8 mouse cellular contexts compared by ENCODE assay signal in the genomic region with DNA sequence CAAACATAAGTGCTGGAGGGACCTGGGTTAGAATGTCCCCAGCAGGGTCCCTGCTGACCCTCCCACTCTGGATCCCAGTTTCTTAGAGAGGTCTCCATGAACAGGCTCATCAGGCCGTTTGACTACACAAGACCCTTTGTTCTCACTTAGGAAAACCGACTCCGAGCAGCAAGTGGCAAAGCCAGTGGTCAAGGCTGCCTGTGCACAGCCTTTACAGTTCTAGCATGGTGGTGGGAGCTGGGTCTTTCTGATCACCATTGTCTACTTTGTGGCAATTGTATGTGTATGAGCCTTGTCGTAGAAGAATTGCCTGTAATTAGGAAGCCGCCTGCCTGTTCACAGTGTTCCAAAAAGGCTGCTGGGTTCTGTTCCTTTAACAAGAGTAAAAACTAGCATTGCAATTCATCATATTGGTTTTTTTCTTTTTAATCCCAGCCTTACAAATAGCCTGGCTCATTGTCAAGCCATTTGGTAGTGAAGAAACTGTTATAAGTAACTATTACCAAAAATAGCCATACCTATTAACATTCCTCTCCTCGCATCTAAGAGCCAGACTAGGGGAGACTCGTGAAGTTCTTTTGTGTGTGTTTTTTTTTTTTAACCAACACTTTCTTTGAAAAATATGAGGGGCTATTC. TPM values are rescaled to one million over a fixed set of nuclear protein-coding genes. Genes with fewer than 3 reads are reported as not detected.
DNase-seq lines count a peak whose midpoint lies in the region; ATAC-seq and TF ChIP-seq lines count a peak whose summit lies in the region.
"Had no signal": no experiment of that assay in that cellular context is flagged by ENCODE, and none has a peak within 500 bp of the region (broad histone marks: within the 10 kb centered on the region; RNA-seq: fewer than 3 reads in every experiment).

No protein-coding gene starts in this region.

- no peak overlapping the region for H3K4me2 ChIP-seq in hindbrain, embryonic 11.5 days (replicated peaks; ENCODE audit: low read depth, low read length)
- no peak overlapping the region for H3K4me2 ChIP-seq in hindbrain, embryonic 14.5 days (replicated peaks)
- H3K4me2 ChIP-seq in limb, embryonic 13.5 days (replicated peaks): no peak overlapping the region

- no peak for ATAC-seq in hindbrain, embryonic 11.5 days (ENCODE audit: low FRiP score)
- no peak for ATAC-seq in hindbrain, embryonic 14.5 days (ENCODE audit: low FRiP score)
- no peak for ATAC-seq in limb, embryonic 13.5 days (ENCODE audit: low FRiP score, low read depth)

- no peaks in the 10 kb centered on the region for H3K27me3 ChIP-seq in hindbrain, embryonic 11.5 days (ENCODE audit: control insufficient read depth, insufficient read depth, low read length)
- no peaks in the 10 kb centered on the region for H3K27me3 ChIP-seq in hindbrain, embryonic 14.5 days (ENCODE audit: control insufficient read depth, insufficient read depth, low read length)
- H3K27me3 ChIP-seq in limb, embryonic 13.5 days: no peaks in the 10 kb centered on the region
- H3K27me3 ChIP-seq: megakaryocyte, embryonic 14.5 days had no signal

- H3K27ac ChIP-seq in hindbrain, embryonic 11.5 days (ENCODE audit: low read depth, low read length): no peak overlapping the region
- H3K27ac ChIP-seq in hindbrain, embryonic 14.5 days: no peak overlapping the region
- peak overlapping the region; percentile 71 for H3K27ac ChIP-seq in limb, embryonic 13.5 days

- 0 out of 2 replicates have a peak, but pooled peaks cover 2% of the 10 kb centered on the region for H3K36me3 ChIP-seq in hindbrain, embryonic 11.5 days (ENCODE audit: control insufficient read depth, insufficient read depth, low read length)
- peaks cover 11% of the 10 kb centered on the region; the same call in 1 of the 2 replicates for H3K36me3 ChIP-seq in hindbrain, embryonic 14.5 days (replicated peaks; ENCODE audit: control insufficient read depth, insufficient read depth)
- H3K36me3 ChIP-seq in limb, embryonic 13.5 days: no peaks in the 10 kb centered on the region

- no peak for TF ChIP-seq CTCF in brain, embryonic 14.5 days (IDR thresholded peaks at IDR 0.05; ENCODE audit: borderline replicate concordance, extremely low read depth, insufficient read depth, insufficient read length)

- no peak overlapping the region for H3K4me3 ChIP-seq in hindbrain, embryonic 11.5 days (ENCODE audit: low read depth, low read length)
- no peak overlapping the region for H3K4me3 ChIP-seq in hindbrain, embryonic 14.5 days (replicated peaks; ENCODE audit: low read length)
- no peak overlapping the region for H3K4me3 ChIP-seq in limb, embryonic 13.5 days

- H3K9ac ChIP-seq in hindbrain, embryonic 11.5 days (ENCODE audit: low read depth, low read length): no peak overlapping the region
- H3K9ac ChIP-seq in hindbrain, embryonic 14.5 days: no peak overlapping the region
- no peak overlapping the region for H3K9ac ChIP-seq in limb, embryonic 13.5 days

- no peaks in the 10 kb centered on the region for H3K9me3 ChIP-seq in hindbrain, embryonic 11.5 days (ENCODE audit: control insufficient read depth, low read length)
- H3K9me3 ChIP-seq in hindbrain, embryonic 14.5 days (ENCODE audit: control insufficient read depth, low read length): no peaks in the 10 kb centered on the region
- no peaks in the 10 kb centered on the region for H3K9me3 ChIP-seq in limb, embryonic 13.5 days
- H3K9me3 ChIP-seq: megakaryocyte, embryonic 14.5 days had no signal

- 46% methylated on average over 7 of the region's 7 CpGs for WGBS in hindbrain, embryonic 11.5 days
- 39% methylated on average over 7 of the region's 7 CpGs for WGBS in hindbrain, embryonic 14.5 days
- 37% methylated on average over 7 of the region's 7 CpGs for WGBS in limb, embryonic 13.5 days

- no peak for TF ChIP-seq POLR2A in brain, embryonic 14.5 days (IDR thresholded peaks at IDR 0.05; ENCODE audit: borderline replicate concordance, extremely low read depth, insufficient read depth, insufficient read length, poor library complexity, severe bottlenecking)

- H3K4me1 ChIP-seq in hindbrain, embryonic 11.5 days (replicated peaks; ENCODE audit: control insufficient read depth, insufficient read depth, low read length): peaks cover 3% of the 10 kb centered on the region; the same call in 1 of the 2 replicates
- peaks cover 8% of the 10 kb centered on the region; the same call in 1 of the 2 replicates for H3K4me1 ChIP-seq in hindbrain, embryonic 14.5 days (replicated peaks; ENCODE audit: control insufficient read depth, insufficient read depth, low read length)
- peaks cover 58% of the 10 kb centered on the region for H3K4me1 ChIP-seq in limb, embryonic 13.5 days

- peak; percentile 26 for DNase-seq in hindbrain, embryonic 11.5 days (ENCODE audit: low spot score)
- no peak for DNase-seq in hindbrain, embryonic 14.5 days (ENCODE audit: low spot score)
- peak; percentile 9 for DNase-seq in brain, embryonic 14.5 days (ENCODE audit: low read depth)
- peak; percentile 42 for DNase-seq in embryo, embryonic 11 days
- DNase-seq in ovary, postnatal 10 days (ENCODE audit: low spot score): no peak
- DNase-seq in testis, postnatal 10 days (ENCODE audit: low spot score): no peak

RNA-seq across cellular contexts. Expression of a gene that starts 44.9 kb away (rescaled TPM):
- 2.7 and 2.9 TPM in 2 replicates for polyA plus RNA-seq in hindbrain, embryonic 11.5 days (2014; fragmentation: Nextera tagmentation; extraction: Ambion mirVana)
- polyA plus RNA-seq in hindbrain, embryonic 14.5 days (2014; fragmentation: Nextera tagmentation; extraction: Ambion mirVana): 7.9 and 9.0 TPM in 2 replicates
- polyA plus RNA-seq in brain, embryonic 14.5 days (2012; rRNA removed): 25.5 and 36.2 TPM in 2 replicates
- 2.3 and 2.6 TPM in 2 replicates for polyA plus RNA-seq in limb, embryonic 13.5 days (2015; fragmentation: Nextera tagmentation; extraction: Ambion mirVana)

Comparison
In these comparisons a context has a peak if more than half of its experiments do, and no peak if none do; other contexts are left out.
1. DNase-seq: peak in hindbrain, embryonic 11.5 days (single experiment), brain, embryonic 14.5 days (single experiment) and embryo, embryonic 11 days (single experiment); none in hindbrain, embryonic 14.5 days (single experiment), ovary, postnatal 10 days (single experiment) and testis, postnatal 10 days (single experiment).